Mouse (Mus musculus): ENCODE data around the gene Npas3. TPM values are rescaled to one million over a fixed set of nuclear protein-coding genes. Genes with fewer than 3 reads are reported as not detected.
A peak's percentile ranks its signal among the peaks of the same experiment; 100 is the strongest.

The Npas3 gene
- polyA plus RNA-seq, 1 experiment from 2014 or later = 12.2 TPM

- Histone ChIP-seq H3K27me3 (ENCODE audit: insufficient read depth, poor library complexity, severe bottlenecking) (no peaks in the 10 kb centered on the region), H3K36me3 (no peaks in the 10 kb centered on the region), H3K4me1 (replicated peaks) (0 out of 2 replicates have a peak, but pooled peaks cover 16% of the 10 kb centered on the region), H3K4me3 (no peak overlapping the region), H3K27ac (no peak overlapping the region), H3K9me3 (no peaks in the 10 kb centered on the region)
- WGBS = 68% methylated on average over 13 of the region's 13 CpGs
- no peak for DNase-seq (ENCODE audit: low spot score)
Observed at GRCm38 (mm10) chr12:53753368-53753937, 505.0 kb downstream of the Npas3 start.

GRCm38 (mm10) chr12:53754236-53754635, 505.8 kb downstream of the Npas3 start:
- Histone ChIP-seq H3K27me3 (ENCODE audit: insufficient read depth, poor library complexity, severe bottlenecking) (no peaks in the 10 kb centered on the region), H3K4me3 (no peak overlapping the region), H3K27ac (no peak overlapping the region), H3K9me3 (no peaks in the 10 kb centered on the region), H3K4me1 (replicated peaks) (0 out of 2 replicates have a peak, but pooled peaks cover 16% of the 10 kb centered on the region), H3K36me3 (no peaks in the 10 kb centered on the region)
- no peak for DNase-seq (ENCODE audit: low spot score)
- WGBS = 38% methylated on average over 7 of the region's 7 CpGs

GRCm38 (mm10) chr12:53757631-53758030, 509.2 kb downstream of the Npas3 start:
- Histone ChIP-seq H3K4me1 (replicated peaks) (0 out of 2 replicates have a peak, but pooled peaks cover 10% of the 10 kb centered on the region), H3K27ac (no peak overlapping the region), H3K27me3 (ENCODE audit: insufficient read depth, poor library complexity, severe bottlenecking) (no peaks in the 10 kb centered on the region), H3K4me3 (no peak overlapping the region), H3K9me3 (no peaks in the 10 kb centered on the region), H3K36me3 (no peaks in the 10 kb centered on the region)
- no peak for DNase-seq (ENCODE audit: low spot score)
- WGBS = 90% methylated on average over 6 of the region's 6 CpGs

GRCm38 (mm10) chr12:53758356-53758755, 509.9 kb downstream of the Npas3 start:
- H3K9me3 ChIP-seq = no peaks in the 10 kb centered on the region
- no peak for DNase-seq (ENCODE audit: low spot score)
- WGBS = 80% methylated on average over 5 of the region's 5 CpGs

GRCm38 (mm10) chr12:53764143-53764542, 515.7 kb downstream of the Npas3 start:
- DNase-seq (ENCODE audit: low spot score) = no peak
- Histone ChIP-seq H3K4me1 (replicated peaks) (peaks cover 13% of the 10 kb centered on the region), H3K36me3 (no peaks in the 10 kb centered on the region), H3K27me3 (ENCODE audit: insufficient read depth, poor library complexity, severe bottlenecking) (no peaks in the 10 kb centered on the region), H3K4me3 (no peak overlapping the region), H3K27ac (no peak overlapping the region), H3K9me3 (no peaks in the 10 kb centered on the region)
- 67% methylated on average over 4 of the region's 4 CpGs for whole genome bisulfite sequencing

More at GRCm38 (mm10) chr12:53758356-53758755, 509.9 kb downstream of the Npas3 start:
- H3K27me3 ChIP-seq (ENCODE audit: insufficient read depth, poor library complexity, severe bottlenecking) = no peaks in the 10 kb centered on the region
- H3K36me3 ChIP-seq = no peaks in the 10 kb centered on the region
- 0 out of 2 replicates have a peak, but pooled peaks cover 8% of the 10 kb centered on the region for H3K4me1 ChIP-seq (replicated peaks)
- no peak overlapping the region for H3K4me3 ChIP-seq
- H3K27ac ChIP-seq = no peak overlapping the region

GRCm38 (mm10) chr12:53768392-53768791, 519.9 kb downstream of the Npas3 start:
- 83% methylated on average over 11 of the region's 11 CpGs for WGBS
- no peak for DNase-seq (ENCODE audit: low spot score)
- H3K9me3 ChIP-seq = no peaks in the 10 kb centered on the region
- H3K4me3 ChIP-seq = no peak overlapping the region
- H3K36me3 ChIP-seq = no peaks in the 10 kb centered on the region
- H3K4me1 ChIP-seq (replicated peaks) = peaks cover 29% of the 10 kb centered on the region
- no peaks in the 10 kb centered on the region for H3K27me3 ChIP-seq (ENCODE audit: insufficient read depth, poor library complexity, severe bottlenecking)
- no peak overlapping the region for H3K27ac ChIP-seq

- H3K36me3 ChIP-seq = no peaks in the 10 kb centered on the region
- no peak for DNase-seq (ENCODE audit: low spot score)
- no peak overlapping the region for H3K4me3 ChIP-seq
- no peaks in the 10 kb centered on the region for H3K9me3 ChIP-seq
- H3K27me3 ChIP-seq (ENCODE audit: insufficient read depth, poor library complexity, severe bottlenecking) = no peaks in the 10 kb centered on the region
- WGBS = 71% methylated on average over 14 of the region's 14 CpGs
- 0 out of 2 replicates have a peak overlapping the region, but pooled peaks have one; percentile 8 for H3K27ac ChIP-seq
- peaks cover 26% of the 10 kb centered on the region for H3K4me1 ChIP-seq (replicated peaks)
Observed at GRCm38 (mm10) chr12:53771394-53771936, 523.0 kb downstream of the Npas3 start.

GRCm38 (mm10) chr12:53781850-53782552, 533.5 kb downstream of the Npas3 start:
- no peak overlapping the region for H3K4me3 ChIP-seq
- H3K27me3 ChIP-seq (ENCODE audit: insufficient read depth, poor library complexity, severe bottlenecking) = no peaks in the 10 kb centered on the region
- H3K9me3 ChIP-seq = no peaks in the 10 kb centered on the region
- H3K36me3 ChIP-seq = no peaks in the 10 kb centered on the region
- no peak overlapping the region for H3K27ac ChIP-seq
- peaks cover 28% of the 10 kb centered on the region for H3K4me1 ChIP-seq (replicated peaks)
- no peak for DNase-seq (ENCODE audit: low spot score)
- 57% methylated on average over 11 of the region's 11 CpGs for WGBS

- 94% methylated on average over 10 of the region's 10 CpGs for WGBS
Observed at GRCm38 (mm10) chr12:53789501-53789900, 541.0 kb downstream of the Npas3 start.

GRCm38 (mm10) chr12:53794718-53795400, 546.4 kb downstream of the Npas3 start:
- Histone ChIP-seq H3K27me3 (ENCODE audit: insufficient read depth, poor library complexity, severe bottlenecking) (no peaks in the 10 kb centered on the region), H3K36me3 (no peaks in the 10 kb centered on the region), H3K27ac (no peak overlapping the region), H3K9me3 (no peaks in the 10 kb centered on the region), H3K4me1 (replicated peaks) (0 out of 2 replicates have a peak, but pooled peaks cover 5% of the 10 kb centered on the region), H3K4me3 (no peak overlapping the region)
- WGBS = 89% methylated on average over 6 of the region's 6 CpGs
- DNase-seq (ENCODE audit: low spot score) = no peak

More at GRCm38 (mm10) chr12:53789501-53789900, 541.0 kb downstream of the Npas3 start:
- DNase-seq (ENCODE audit: low spot score) = no peak
- Histone ChIP-seq H3K9me3 (no peaks in the 10 kb centered on the region), H3K27me3 (ENCODE audit: insufficient read depth, poor library complexity, severe bottlenecking) (no peaks in the 10 kb centered on the region), H3K27ac (no peak overlapping the region), H3K4me3 (no peak overlapping the region), H3K36me3 (no peaks in the 10 kb centered on the region), H3K4me1 (replicated peaks) (0 out of 2 replicates have a peak, but pooled peaks cover 11% of the 10 kb centered on the region)

- H3K27me3 ChIP-seq (ENCODE audit: insufficient read depth, poor library complexity, severe bottlenecking) = no peaks in the 10 kb centered on the region
- WGBS = 81% methylated on average over 6 of the region's 6 CpGs
- no peak for DNase-seq (ENCODE audit: low spot score)
Observed at GRCm38 (mm10) chr12:53801831-53802230, 553.4 kb downstream of the Npas3 start.

GRCm38 (mm10) chr12:53802381-53802780, 553.9 kb downstream of the Npas3 start:
- Histone ChIP-seq H3K36me3 (no peaks in the 10 kb centered on the region), H3K27me3 (ENCODE audit: insufficient read depth, poor library complexity, severe bottlenecking) (no peaks in the 10 kb centered on the region), H3K27ac (no peak overlapping the region), H3K9me3 (no peaks in the 10 kb centered on the region), H3K4me3 (no peak overlapping the region), H3K4me1 (replicated peaks) (no peaks in the 10 kb centered on the region)
- DNase-seq (ENCODE audit: low spot score) = no peak
- WGBS = 71% methylated on average over 7 of the region's 7 CpGs

More at GRCm38 (mm10) chr12:53801831-53802230, 553.4 kb downstream of the Npas3 start:
- H3K9me3 ChIP-seq = no peaks in the 10 kb centered on the region
- H3K4me3 ChIP-seq = no peak overlapping the region
- no peaks in the 10 kb centered on the region for H3K4me1 ChIP-seq (replicated peaks)
- H3K27ac ChIP-seq = no peak overlapping the region
- H3K36me3 ChIP-seq = no peaks in the 10 kb centered on the region
